Mouse (Mus musculus): ENCODE measurements around the gene Tshz2.

Tshz2 gene

GRCm38 (mm10) chr2:169699862-169700511 lies 67.2 kb downstream of the Tshz2 start:
- no peak for DNase-seq

GRCm38 (mm10) chr2:169702725-169703486 lies 70.1 kb downstream of the Tshz2 start:
- DNase-seq = no peak

GRCm38 (mm10) chr2:169721793-169722326 lies 89.0 kb downstream of the Tshz2 start:
- peak in 1 of 2 experiments; percentile 18 for DNase-seq

GRCm38 (mm10) chr2:169722341-169722740 lies 89.5 kb downstream of the Tshz2 start:
- no peak for DNase-seq

GRCm38 (mm10) chr2:169723645-169724462 lies 91.0 kb downstream of the Tshz2 start:
- DNase-seq = no peak

- DNase-seq = no peak
Measured at GRCm38 (mm10) chr2:169728651-169729280, 96.0 kb downstream of the Tshz2 start.

GRCm38 (mm10) chr2:169730551-169730996 lies 97.8 kb downstream of the Tshz2 start:
- no peak for DNase-seq

- no peak for DNase-seq
Measured at GRCm38 (mm10) chr2:169734053-169734452, 101.2 kb downstream of the Tshz2 start.

GRCm38 (mm10) chr2:169735475-169736406 lies 102.9 kb downstream of the Tshz2 start:
- DNase-seq = no peak

- DNase-seq = no peak
Measured at GRCm38 (mm10) chr2:169740996-169741395, 108.2 kb downstream of the Tshz2 start.

- DNase-seq = no peak
Measured at GRCm38 (mm10) chr2:169742791-169743190, 110.0 kb downstream of the Tshz2 start.

- DNase-seq = peak; percentile 79 to 81
Measured at GRCm38 (mm10) chr2:169743294-169743693, 110.5 kb downstream of the Tshz2 start.

GRCm38 (mm10) chr2:169743910-169744309 lies 111.1 kb downstream of the Tshz2 start:
- DNase-seq = peak in 1 of 2 experiments; percentile 38

GRCm38 (mm10) chr2:169747114-169747642 lies 114.4 kb downstream of the Tshz2 start:
- no peak for DNase-seq

GRCm38 (mm10) chr2:169749331-169749945 lies 116.6 kb downstream of the Tshz2 start:
- no peak for DNase-seq

- peak; percentile 67 to 69 for DNase-seq
Measured at GRCm38 (mm10) chr2:169750574-169751491, 118.0 kb downstream of the Tshz2 start.

GRCm38 (mm10) chr2:169752126-169752525 lies 119.3 kb downstream of the Tshz2 start:
- DNase-seq = no peak

GRCm38 (mm10) chr2:169753432-169753831 lies 120.6 kb downstream of the Tshz2 start:
- no peak for DNase-seq

GRCm38 (mm10) chr2:169755091-169755490 lies 122.3 kb downstream of the Tshz2 start:
- no peak for DNase-seq

All from cerebellum, postnatal 10 days (tissue).